Mouse (Mus musculus) small intestine, adult 2 months (tissue): ENCODE results near the gene Trpv5. TPM values are rescaled to one million over a fixed set of nuclear protein-coding genes. Genes with fewer than 3 reads are reported as not detected.

Experiments used
- H3K27ac ChIP-seq: fragments of 200-500 bp; 2 replicates; pipeline ENCODE4 v1.5.1; 2012; ENCODE audit warnings: low read depth, low read length, control low read depth, inconsistent platforms; ENCODE audit not compliant: insufficient read depth
- H3K27me3 ChIP-seq: fragments of 200-500 bp; 2 replicates; pipeline ENCODE4 v1.6.1; 2012; ENCODE audit warnings: mild to moderate bottlenecking, moderate library complexity, low read length, inconsistent platforms; ENCODE audit not compliant: control insufficient read depth, insufficient read depth
- H3K36me3 ChIP-seq: fragments of 200-500 bp; 2 replicates; pipeline ENCODE4 v1.6.1; 2012; ENCODE audit warnings: mild to moderate bottlenecking, low read length, control low read depth, inconsistent platforms; ENCODE audit not compliant: control insufficient read depth, insufficient read depth
- H3K4me1 ChIP-seq: fragments of 200-500 bp; 2 replicates; pipeline ENCODE4 v1.6.1; 2012; ENCODE audit warnings: low read length, inconsistent platforms, mixed read lengths; ENCODE audit not compliant: control insufficient read depth, insufficient read depth, insufficient read length
- H3K4me3 ChIP-seq: fragments of 200-500 bp; 2 replicates; pipeline ENCODE4 v1.5.1; 2012; ENCODE audit warnings: low read depth, mild to moderate bottlenecking, control low read depth, inconsistent platforms, low read length, moderate library complexity
- CTCF ChIP-seq: fragments of 200-500 bp; IDR thresholded peaks from 2 replicates; pipeline ENCODE4 v1.5.1; 2012; ENCODE audit warnings: low read depth, mild to moderate bottlenecking, control low read depth, inconsistent platforms, low read length, moderate library complexity, mixed read lengths; ENCODE audit not compliant: insufficient replicate concordance, insufficient read length; ENCODE audit errors: extremely low read depth
- POLR2A ChIP-seq: fragments of 200-500 bp; IDR thresholded peaks from 2 replicates; pipeline ENCODE4 v1.6.1; 2012; ENCODE audit warnings: low read depth, mild to moderate bottlenecking, control low read depth, inconsistent platforms, low read length, moderate library complexity
- WGBS: fragments of 180-500 bp; shearing (Covaris S2); methylation state at CpG from one replicate; pipeline ENCODE4 v1.1.7; 2018; 5-methylcytosine and 5-hydroxymethylcytosine counted together
- polyA plus RNA-seq: library from polyadenylated mRNA; depleted of rRNA; stranded (reverse); fragments of >200 nt; gene quantifications from 2 replicates; pipeline ENCODE4 v1.2.3, GENCODE M21; 2012; rRNA removed

Gene Trpv5
- not detected in 2 replicates for polyA plus RNA-seq

- no peaks in the 10 kb centered on the region for H3K36me3 ChIP-seq
- H3K4me1 ChIP-seq, result no peaks in the 10 kb centered on the region
- no peak within 1 kb of the TSS for H3K27ac ChIP-seq
- no peak within 1 kb of the TSS for H3K4me3 ChIP-seq
- no peak for TF ChIP-seq CTCF
- TF ChIP-seq POLR2A, result no peak
- 85% methylated on average over 1 of the region's 1 CpGs for WGBS
- no peaks in the 10 kb centered on the region for H3K27me3 ChIP-seq
These were observed at the start of gene Trpv5 for GRCm38 (mm10) chr6:41680669-41681068. Gene Trpv5 (minus strand): TSS chr6:41680769.

- Histone ChIP-seq H3K36me3 (no peaks in the 10 kb centered on the region), H3K27me3 (no peaks in the 10 kb centered on the region), H3K4me3 (no peak overlapping the region), H3K4me1 (no peaks in the 10 kb centered on the region), H3K27ac (no peak overlapping the region)
- WGBS, result 58% methylated on average over 1 of the region's 1 CpGs
- no peak for TF ChIP-seq CTCF
- TF ChIP-seq POLR2A, result no peak
These were observed 47.5 kb upstream of the Trpv5 start for GRCm38 (mm10) chr6:41727989-41728609.

GRCm38 (mm10) chr6:41721430-41721829 lies 40.9 kb upstream of the Trpv5 start:
- H3K36me3 ChIP-seq, result no peaks in the 10 kb centered on the region
- WGBS, result 72% methylated on average over 2 of the region's 2 CpGs
- no peak overlapping the region for H3K27ac ChIP-seq
- no peak overlapping the region for H3K4me3 ChIP-seq
- H3K4me1 ChIP-seq, result no peaks in the 10 kb centered on the region
- TF ChIP-seq POLR2A (no peak), CTCF (no peak)
- no peaks in the 10 kb centered on the region for H3K27me3 ChIP-seq

GRCm38 (mm10) chr6:41710281-41710680 lies 29.7 kb upstream of the Trpv5 start:
- Histone ChIP-seq H3K27me3 (no peaks in the 10 kb centered on the region), H3K4me1 (no peaks in the 10 kb centered on the region), H3K4me3 (no peak overlapping the region), H3K27ac (no peak overlapping the region), H3K36me3 (no peaks in the 10 kb centered on the region)
- TF ChIP-seq POLR2A (no peak), CTCF (no peak)
- WGBS, result 84% methylated on average over 1 of the region's 1 CpGs

GRCm38 (mm10) chr6:41706275-41706674 lies 25.7 kb upstream of the Trpv5 start:
- no peak overlapping the region for H3K27ac ChIP-seq
- TF ChIP-seq POLR2A (no peak), CTCF (no peak)
- no peaks in the 10 kb centered on the region for H3K27me3 ChIP-seq
- no peak overlapping the region for H3K4me3 ChIP-seq
- 78% methylated on average over 7 of the region's 7 CpGs for WGBS
- no peaks in the 10 kb centered on the region for H3K36me3 ChIP-seq
- H3K4me1 ChIP-seq, result no peaks in the 10 kb centered on the region

- H3K27ac ChIP-seq, result no peak within 1 kb of the TSS
- H3K27me3 ChIP-seq, result no peaks in the 10 kb centered on the region
- no peaks in the 10 kb centered on the region for H3K36me3 ChIP-seq
- no peak within 1 kb of the TSS for H3K4me3 ChIP-seq
- WGBS, result 13% methylated on average over 1 of the region's 1 CpGs
- H3K4me1 ChIP-seq, result no peaks in the 10 kb centered on the region
- TF ChIP-seq POLR2A (no peak), CTCF (no peak)
These were observed 23.6 kb upstream of the Trpv5 start, which contains the start of gene Kel for GRCm38 (mm10) chr6:41704123-41704522. Gene Kel (minus strand): TSS chr6:41704339.

- WGBS, result 72% methylated on average over 2 of the region's 2 CpGs
- no peak overlapping the region for H3K4me3 ChIP-seq
- H3K36me3 ChIP-seq, result no peaks in the 10 kb centered on the region
- no peak overlapping the region for H3K27ac ChIP-seq
- H3K4me1 ChIP-seq, result no peaks in the 10 kb centered on the region
- H3K27me3 ChIP-seq, result no peaks in the 10 kb centered on the region
- TF ChIP-seq CTCF (no peak), POLR2A (no peak)
These were observed 22.4 kb upstream of the Trpv5 start for GRCm38 (mm10) chr6:41702928-41703327.
